Mouse (Mus musculus): Measurements from ENCODE around the gene Pcgf3. TPM values are rescaled to one million over a fixed set of nuclear protein-coding genes. Genes with fewer than 3 reads are reported as not detected.

Gene Pcgf3
- polyA plus RNA-seq, 1 experiment from 2014 or later = 10.0 TPM

- H3K4me2 ChIP-seq (replicated peaks; ENCODE audit: low read depth) = no peak overlapping the region
- no peak for ATAC-seq (ENCODE audit: low FRiP score, low TSS enrichment)
- no peak overlapping the region for H3K9ac ChIP-seq (ENCODE audit: low read length)
- H3K27me3 ChIP-seq (ENCODE audit: control insufficient read depth, insufficient read depth, low read length) = no peaks in the 10 kb centered on the region
- no peak for TF ChIP-seq CTCF (IDR thresholded peaks at IDR 0.05; ENCODE audit: low read depth)
- TF ChIP-seq EP300 (optimal IDR thresholded peaks at IDR 0.05) = no peak
- no peaks in the 10 kb centered on the region; the same call in 1 of the 2 replicates for H3K4me1 ChIP-seq (replicated peaks; ENCODE audit: control insufficient read depth, insufficient read depth)
- no peak for DNase-seq (ENCODE audit: low spot score)
- no peaks in the 10 kb centered on the region for H3K9me3 ChIP-seq (ENCODE audit: control insufficient read depth, low read length)
- no peak overlapping the region for H3K4me3 ChIP-seq (ENCODE audit: low read depth, low read length)
- H3K27ac ChIP-seq (replicated peaks) = no peak overlapping the region
- WGBS = 71% methylated on average over 8 of the region's 8 CpGs
- no peaks in the 10 kb centered on the region for H3K36me3 ChIP-seq (ENCODE audit: control insufficient read depth, insufficient read depth, low read length)
Observed at GRCm38 (mm10) chr5:108450837-108451540, 10.0 kb upstream of the Pcgf3 start.

GRCm38 (mm10) chr5:108451611-108452010 is 9.4 kb upstream of the Pcgf3 start:
- no peak for ATAC-seq (ENCODE audit: low FRiP score, low TSS enrichment)
- Histone ChIP-seq H3K9ac (ENCODE audit: low read length) (no peak overlapping the region), H3K4me3 (ENCODE audit: low read depth, low read length) (no peak overlapping the region), H3K27me3 (ENCODE audit: control insufficient read depth, insufficient read depth, low read length) (no peaks in the 10 kb centered on the region), H3K36me3 (ENCODE audit: control insufficient read depth, insufficient read depth, low read length) (no peaks in the 10 kb centered on the region), H3K4me2 (replicated peaks; ENCODE audit: low read depth) (no peak overlapping the region), H3K4me1 (replicated peaks; ENCODE audit: control insufficient read depth, insufficient read depth) (no peaks in the 10 kb centered on the region; the same call in 1 of the 2 replicates), H3K9me3 (ENCODE audit: control insufficient read depth, low read length) (no peaks in the 10 kb centered on the region), H3K27ac (replicated peaks) (no peak overlapping the region)
- no peak for DNase-seq (ENCODE audit: low spot score)
- WGBS = 86% methylated on average over 1 of the region's 1 CpGs
- TF ChIP-seq CTCF (IDR thresholded peaks at IDR 0.05; ENCODE audit: low read depth) (no peak), EP300 (optimal IDR thresholded peaks at IDR 0.05) (no peak)

GRCm38 (mm10) chr5:108452422-108452821 is 8.6 kb upstream of the Pcgf3 start:
- Histone ChIP-seq H3K27me3 (ENCODE audit: control insufficient read depth, insufficient read depth, low read length) (no peaks in the 10 kb centered on the region), H3K4me2 (replicated peaks; ENCODE audit: low read depth) (no peak overlapping the region), H3K4me1 (replicated peaks; ENCODE audit: control insufficient read depth, insufficient read depth) (no peaks in the 10 kb centered on the region; the same call in 1 of the 2 replicates), H3K4me3 (ENCODE audit: low read depth, low read length) (no peak overlapping the region), H3K9ac (ENCODE audit: low read length) (no peak overlapping the region), H3K36me3 (ENCODE audit: control insufficient read depth, insufficient read depth, low read length) (no peaks in the 10 kb centered on the region), H3K9me3 (ENCODE audit: control insufficient read depth, low read length) (no peaks in the 10 kb centered on the region), H3K27ac (replicated peaks) (no peak overlapping the region)
- no peak for DNase-seq (ENCODE audit: low spot score)
- 82% methylated on average over 1 of the region's 1 CpGs for WGBS
- no peak for TF ChIP-seq EP300 (optimal IDR thresholded peaks at IDR 0.05)
- TF ChIP-seq CTCF (IDR thresholded peaks at IDR 0.05; ENCODE audit: low read depth) = no peak
- no peak for ATAC-seq (ENCODE audit: low FRiP score, low TSS enrichment)

GRCm38 (mm10) chr5:108454094-108454493 is 6.9 kb upstream of the Pcgf3 start:
- Histone ChIP-seq H3K4me3 (ENCODE audit: low read depth, low read length) (no peak overlapping the region), H3K4me2 (replicated peaks; ENCODE audit: low read depth) (no peak overlapping the region), H3K9me3 (ENCODE audit: control insufficient read depth, low read length) (no peaks in the 10 kb centered on the region), H3K4me1 (replicated peaks; ENCODE audit: control insufficient read depth, insufficient read depth) (no peaks in the 10 kb centered on the region; the same call in 1 of the 2 replicates), H3K36me3 (ENCODE audit: control insufficient read depth, insufficient read depth, low read length) (no peaks in the 10 kb centered on the region), H3K27ac (replicated peaks) (no peak overlapping the region), H3K27me3 (ENCODE audit: control insufficient read depth, insufficient read depth, low read length) (no peaks in the 10 kb centered on the region), H3K9ac (ENCODE audit: low read length) (no peak overlapping the region)
- DNase-seq (ENCODE audit: low spot score) = no peak
- ATAC-seq (ENCODE audit: low FRiP score, low TSS enrichment) = no peak
- 46% methylated on average over 3 of the region's 3 CpGs for WGBS
- TF ChIP-seq EP300 (optimal IDR thresholded peaks at IDR 0.05) (no peak), CTCF (IDR thresholded peaks at IDR 0.05; ENCODE audit: low read depth) (no peak)

GRCm38 (mm10) chr5:108458706-108459105 is 2.3 kb upstream of the Pcgf3 start:
- peaks cover 4% of the 10 kb centered on the region for H3K4me1 ChIP-seq (replicated peaks; ENCODE audit: control insufficient read depth, insufficient read depth)
- no peak overlapping the region for H3K4me3 ChIP-seq (ENCODE audit: low read depth, low read length)
- no peaks in the 10 kb centered on the region for H3K36me3 ChIP-seq (ENCODE audit: control insufficient read depth, insufficient read depth, low read length)
- DNase-seq (ENCODE audit: low spot score) (no peak), ATAC-seq (ENCODE audit: low FRiP score, low TSS enrichment) (no peak)
- no peak overlapping the region for H3K4me2 ChIP-seq (replicated peaks; ENCODE audit: low read depth)
- 79% methylated on average over 2 of the region's 2 CpGs for WGBS
- H3K27me3 ChIP-seq (ENCODE audit: control insufficient read depth, insufficient read depth, low read length) = no peaks in the 10 kb centered on the region
- no peak overlapping the region for H3K27ac ChIP-seq (replicated peaks)
- H3K9me3 ChIP-seq (ENCODE audit: control insufficient read depth, low read length) = no peaks in the 10 kb centered on the region
- TF ChIP-seq EP300 (optimal IDR thresholded peaks at IDR 0.05) = no peak
- TF ChIP-seq CTCF (IDR thresholded peaks at IDR 0.05; ENCODE audit: low read depth) = no peak
- no peak overlapping the region for H3K9ac ChIP-seq (ENCODE audit: low read length)

GRCm38 (mm10) chr5:108460461-108460860 is 571 bp upstream of the Pcgf3 start:
- Histone ChIP-seq H3K27ac (replicated peaks) (no peak overlapping the region), H3K9me3 (ENCODE audit: control insufficient read depth, low read length) (no peaks in the 10 kb centered on the region), H3K27me3 (ENCODE audit: control insufficient read depth, insufficient read depth, low read length) (no peaks in the 10 kb centered on the region), H3K4me1 (replicated peaks; ENCODE audit: control insufficient read depth, insufficient read depth) (peaks cover 4% of the 10 kb centered on the region), H3K9ac (ENCODE audit: low read length) (peak overlapping the region; percentile 99; the same call in 1 of the 2 replicates), H3K36me3 (ENCODE audit: control insufficient read depth, insufficient read depth, low read length) (no peaks in the 10 kb centered on the region), H3K4me3 (ENCODE audit: low read depth, low read length) (peak overlapping the region; percentile 96), H3K4me2 (replicated peaks; ENCODE audit: low read depth) (peak overlapping the region; percentile 78)
- ATAC-seq (ENCODE audit: low FRiP score, low TSS enrichment) (no peak), DNase-seq (ENCODE audit: low spot score) (no peak)
- no peak for TF ChIP-seq EP300 (optimal IDR thresholded peaks at IDR 0.05)
- 41% methylated on average over 6 of the region's 6 CpGs for WGBS
